Mouse (Mus musculus) myocyte (in vitro differentiated cells): ENCODE results near the gene Dhx32.

Source experiments
- CEBPB ChIP-seq: IDR thresholded peaks from 2 replicates; pipeline ENCODE4 v1.6.1; 2011; ENCODE audit warnings: mild to moderate bottlenecking, moderate library complexity; ENCODE audit not compliant: poor library complexity, insufficient read depth, severe bottlenecking
- E2F4 ChIP-seq: IDR thresholded peaks from one replicate; pipeline ENCODE4 v1.6.1; 2011; ENCODE audit warnings: mild to moderate bottlenecking, control low read depth, moderate library complexity; ENCODE audit not compliant: insufficient read depth
- MAX ChIP-seq: IDR thresholded peaks from one replicate; pipeline ENCODE4 v1.6.1; 2011; ENCODE audit warnings: low read depth, mild to moderate bottlenecking, control low read depth
- MYOD1 ChIP-seq, 3 experiments: IDR thresholded peaks; one replicate each; pipeline ENCODE4 v1.6.1; 2011; ENCODE audit warnings: control low read depth in 2 of 3, low read depth in 2 of 3, mild to moderate bottlenecking in 2 of 3, moderate library complexity in 1 of 3; ENCODE audit not compliant: insufficient read length in 2 of 3, control insufficient read depth in 1 of 3
- MYOG ChIP-seq, 3 experiments: IDR thresholded peaks; one replicate each; pipeline ENCODE4 v1.6.1; 2011; ENCODE audit warnings: control low read depth in 2 of 3, low read depth in 2 of 3, mild to moderate bottlenecking in 2 of 3; ENCODE audit not compliant: insufficient read length in 2 of 3, control insufficient read depth in 1 of 3, insufficient read depth in 1 of 3
- POLR2A ChIP-seq: IDR thresholded peaks from one replicate; pipeline ENCODE4 v1.6.1; 2011; ENCODE audit warnings: low read depth, mild to moderate bottlenecking, control low read depth, moderate library complexity; ENCODE audit not compliant: insufficient read length
- POLR2AphosphoS2 ChIP-seq: IDR thresholded peaks from one replicate; pipeline ENCODE4 v1.6.1; 2011; ENCODE audit warnings: low read depth, control low read depth; ENCODE audit not compliant: insufficient read length
- REST ChIP-seq: IDR thresholded peaks from one replicate; pipeline ENCODE4 v1.6.1; 2011; ENCODE audit warnings: mild to moderate bottlenecking, control low read depth, moderate library complexity; ENCODE audit not compliant: insufficient read depth, insufficient read length
- SRF ChIP-seq: IDR thresholded peaks from one replicate; pipeline ENCODE4 v1.6.1; 2011; ENCODE audit warnings: low read depth; ENCODE audit not compliant: control insufficient read depth, insufficient read length
- TCF12 ChIP-seq: IDR thresholded peaks from one replicate; pipeline ENCODE4 v1.6.1; 2011; ENCODE audit warnings: mild to moderate bottlenecking, control low read depth; ENCODE audit not compliant: poor library complexity, insufficient read depth, severe bottlenecking
- TCF3 ChIP-seq: IDR thresholded peaks from one replicate; pipeline ENCODE4 v1.6.1; 2011; ENCODE audit warnings: low read depth, control low read depth; ENCODE audit not compliant: insufficient read length
- USF1 ChIP-seq: IDR thresholded peaks from one replicate; pipeline ENCODE4 v1.6.1; 2011; ENCODE audit warnings: low read depth, mild to moderate bottlenecking, control low read depth, moderate library complexity

GRCm38 (mm10) chr7:133730324-133731191, 52.0 kb downstream of the Dhx32 start:
- TF ChIP-seq POLR2AphosphoS2 (no peak), USF1 (no peak), POLR2A (no peak), MYOD1 (IDR thresholded peaks at IDR 0.05; ENCODE audit: control insufficient read depth in 1 of 3, insufficient read length in 2 of 3, low read depth in 2 of 3) (peak; percentile 43 to 48 (median 46)), MYOG (IDR thresholded peaks at IDR 0.05; ENCODE audit: control insufficient read depth in 1 of 3, insufficient read depth in 1 of 3, insufficient read length in 2 of 3, low read depth in 2 of 3) (peak in 2 of 3 experiments; percentile 16 to 77), E2F4 (no peak), SRF (no peak), MAX (no peak), TCF12 (peak; percentile 35), REST (no peak), TCF3 (no peak), CEBPB (no peak)
